Mouse (Mus musculus) olfactory bulb, adult 2 months (tissue): ENCODE data around the gene Idh3g.

Source experiments
- CTCF ChIP-seq: fragments of 200-500 bp; IDR thresholded peaks from 2 replicates; pipeline ENCODE4 v1.5.1; 2012; ENCODE audit warnings: low read depth, mild to moderate bottlenecking, low read length, moderate library complexity; ENCODE audit not compliant: insufficient read depth
- POLR2A ChIP-seq: fragments of 200-500 bp; IDR thresholded peaks from 2 replicates; pipeline ENCODE4 v1.6.1; 2012; ENCODE audit warnings: mild to moderate bottlenecking, low read depth, low read length, moderate library complexity; ENCODE audit not compliant: insufficient read depth

DNA sequence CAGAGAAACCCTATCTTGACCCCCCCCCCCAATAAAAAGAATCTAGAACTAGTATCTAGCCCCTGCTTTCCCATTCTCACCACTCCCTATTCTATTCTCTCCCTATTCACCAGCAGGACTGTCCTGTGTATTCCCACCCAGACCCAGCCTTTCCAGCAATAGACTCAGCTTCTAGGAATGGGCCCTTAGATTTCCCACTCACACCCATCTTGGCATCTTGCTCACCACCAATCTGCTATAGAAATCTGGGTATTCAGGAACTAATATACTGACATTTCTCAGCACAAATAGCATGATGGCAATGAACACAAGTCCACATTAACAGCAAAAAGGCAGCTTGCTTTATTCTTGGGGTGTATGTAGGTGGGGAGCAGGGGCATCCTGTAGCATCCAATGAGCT lies 6.3 kb upstream of the Idh3g start:
- TF ChIP-seq POLR2A (no peak), CTCF (no peak)
